Mouse (Mus musculus) layer of hippocampus, adult 9-11 months (tissue): Measurements from ENCODE around the gene Txnrd2.
A peak's percentile ranks its signal among the peaks of the same experiment; 100 is the strongest.

Experiments
- DNase-seq: peaks from one replicate; pipeline ENCODE4 v3.0.0; 2022

Txnrd2 gene

DNA sequence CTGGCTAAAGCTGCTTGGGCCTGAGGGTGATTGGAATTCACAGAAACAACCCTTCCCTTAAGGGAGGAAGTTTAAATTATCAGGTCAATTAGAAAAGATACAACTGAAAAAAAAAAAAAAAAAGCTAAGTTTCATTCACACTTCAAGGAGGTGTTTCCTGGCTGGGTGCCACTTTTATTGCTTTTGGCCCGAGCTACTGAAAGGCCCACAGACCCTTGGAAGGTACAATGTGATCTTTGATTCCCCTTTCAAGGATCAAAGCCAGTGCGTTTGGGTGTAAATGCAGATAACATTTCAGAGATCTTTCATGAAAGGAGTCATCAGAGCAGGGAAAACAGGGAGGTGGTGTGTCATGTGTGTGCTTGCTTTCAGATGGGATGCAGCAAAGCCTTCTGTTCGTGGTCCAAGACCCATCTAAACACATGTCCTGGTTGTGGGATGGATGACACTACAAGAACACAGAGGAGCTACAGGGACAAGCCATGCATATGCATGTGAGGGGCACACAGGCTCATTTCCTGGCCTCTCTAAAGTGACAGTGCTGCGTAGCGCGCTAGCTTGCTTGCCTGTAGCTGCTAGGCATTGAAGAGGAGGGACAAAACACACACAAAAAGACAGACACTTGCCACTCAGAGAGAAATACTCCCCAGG lies 71.8 kb downstream of the Txnrd2 start:
- DNase-seq: no peak

DNA sequence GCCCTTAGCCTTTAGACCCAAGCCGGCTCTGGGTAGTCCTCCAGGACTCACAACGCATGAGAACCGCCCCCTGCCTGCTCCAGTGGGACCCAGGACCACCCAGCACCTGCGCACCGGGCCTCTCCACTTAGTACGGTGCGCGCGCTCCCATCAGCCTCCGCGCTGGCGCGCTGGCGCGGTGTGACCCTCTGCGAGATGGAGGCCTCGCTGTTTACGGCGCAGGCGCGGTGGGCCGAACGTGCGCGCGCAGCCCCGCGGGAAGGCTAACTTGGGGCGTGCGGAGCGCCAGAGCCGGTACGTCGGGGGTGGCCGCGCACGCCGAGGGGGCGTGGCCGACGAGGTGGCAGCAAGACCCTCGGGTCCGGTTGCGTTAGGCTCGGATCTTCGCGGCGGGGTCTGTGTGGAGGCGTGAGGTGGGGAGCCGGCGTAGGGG lies 72.4 kb downstream of the Txnrd2 start, which contains the start of the genes Gnb1l and Rtl10:
Gnb1l (plus strand) TSS at position 156 of the 433 bp plus-strand sequence.
Rtl10 (plus strand) TSS at position 344 of the 433 bp plus-strand sequence.
- peak; percentile 94 for DNase-seq

GRCm38 (mm10) chr16:18498996-18499395 lies 72.8 kb downstream of the Txnrd2 start:
- no peak for DNase-seq

- no peak for DNase-seq
These were observed 75.3 kb downstream of the Txnrd2 start for GRCm38 (mm10) chr16:18501531-18501930.

- no peak for DNase-seq
These were observed 77.6 kb downstream of the Txnrd2 start for GRCm38 (mm10) chr16:18503566-18504342.

- DNase-seq: no peak
These were observed 80.5 kb downstream of the Txnrd2 start for GRCm38 (mm10) chr16:18506524-18507199.

DNA sequence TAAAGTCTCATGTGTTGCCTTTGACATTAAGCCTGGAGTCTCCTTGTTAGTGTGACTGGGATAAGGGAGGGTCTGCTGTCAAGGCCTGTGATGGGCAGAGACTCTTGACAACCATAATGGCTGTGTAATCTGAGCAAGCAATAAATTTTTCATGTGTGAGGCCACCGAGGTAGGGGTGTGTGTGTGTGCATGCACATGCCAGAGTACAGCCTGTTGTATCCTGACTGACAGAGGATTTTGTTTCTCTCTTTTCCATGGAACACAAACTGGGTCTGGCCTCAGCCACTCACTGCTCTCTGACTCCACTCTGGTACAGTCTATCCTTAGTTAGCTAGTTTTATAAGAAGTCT lies 81.0 kb downstream of the Txnrd2 start:
- no peak for DNase-seq

GRCm38 (mm10) chr16:18511741-18512140 lies 85.6 kb downstream of the Txnrd2 start:
- DNase-seq: no peak

- no peak for DNase-seq
These were observed 87.3 kb downstream of the Txnrd2 start for GRCm38 (mm10) chr16:18513508-18513907.

DNA sequence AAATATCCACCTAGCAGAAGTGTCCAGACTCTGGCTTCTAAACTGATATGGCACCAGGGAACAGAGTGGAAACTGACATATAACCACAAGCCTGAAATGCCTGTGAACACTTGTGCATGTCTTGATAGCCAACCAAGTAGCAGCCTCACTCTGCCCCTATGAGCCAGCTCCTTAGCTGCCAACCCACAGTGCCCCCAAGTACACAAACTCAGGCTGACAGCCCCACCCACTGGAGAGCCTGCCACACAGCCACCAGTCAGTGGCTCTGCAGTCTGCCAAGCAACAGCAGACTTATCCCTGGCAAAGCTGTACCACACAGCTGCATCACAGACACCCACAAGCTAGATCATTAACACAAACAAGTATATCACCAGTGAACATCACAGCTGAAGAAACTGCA lies 91.9 kb downstream of the Txnrd2 start:
- peak; percentile 64 for DNase-seq

- no peak for DNase-seq
These were observed 97.5 kb downstream of the Txnrd2 start for GRCm38 (mm10) chr16:18523563-18524245.

GRCm38 (mm10) chr16:18528656-18529055 lies 102.5 kb downstream of the Txnrd2 start:
- no peak for DNase-seq
